ENCODE assay signal across 11 mouse cellular contexts in genomic region chrX:157547082-157547481, GRCm38 (mm10). TPM values are rescaled to one million over a fixed set of nuclear protein-coding genes. Genes with fewer than 3 reads are reported as not detected.
DNase-seq lines count a peak whose midpoint lies in the region; ATAC-seq lines count a peak whose summit lies in the region.
"Had no signal": no experiment of that assay in that cellular context is flagged by ENCODE, and none has a peak within 500 bp of the region (broad histone marks: within the 10 kb centered on the region; RNA-seq: fewer than 3 reads in every experiment).

No protein-coding gene starts in this region.

- no peaks in the 10 kb centered on the region for H3K27me3 ChIP-seq in hindbrain, embryonic 14.5 days (ENCODE audit: control insufficient read depth, insufficient read depth, low read length)
- H3K27me3 ChIP-seq in liver, embryonic 15.5 days, result no peaks in the 10 kb centered on the region
- H3K27me3 ChIP-seq in stomach, embryonic 14.5 days (ENCODE audit: control insufficient read depth, insufficient read depth, low read length), result no peaks in the 10 kb centered on the region

- no peaks in the 10 kb centered on the region for H3K9me3 ChIP-seq in hindbrain, embryonic 14.5 days (ENCODE audit: control insufficient read depth, low read length)
- no peaks in the 10 kb centered on the region for H3K9me3 ChIP-seq in liver, embryonic 15.5 days (replicated peaks)
- H3K9me3 ChIP-seq in stomach, embryonic 14.5 days (ENCODE audit: control insufficient read depth, low read depth, low read length), result no peaks in the 10 kb centered on the region

- no peaks in the 10 kb centered on the region for H3K4me1 ChIP-seq in hindbrain, embryonic 14.5 days (replicated peaks; ENCODE audit: control insufficient read depth, insufficient read depth, low read length)
- H3K4me1 ChIP-seq in liver, embryonic 15.5 days (replicated peaks), result no peaks in the 10 kb centered on the region
- H3K4me1 ChIP-seq in stomach, embryonic 14.5 days (ENCODE audit: control insufficient read depth, insufficient read depth, low read length), result no peaks in the 10 kb centered on the region

- peak; percentile 59 for ATAC-seq in hindbrain, embryonic 14.5 days (ENCODE audit: low FRiP score)
- peak; percentile 34 for ATAC-seq in liver, embryonic 15.5 days (ENCODE audit: insufficient read depth)
- peak; percentile 88 for ATAC-seq in stomach, embryonic 14.5 days (ENCODE audit: insufficient number of reproducible peaks, insufficient read depth, low FRiP score, low read depth)
- ATAC-seq in frontal cortex, adult (ENCODE audit: low TSS enrichment), result no peak

- no peak overlapping the region for H3K4me2 ChIP-seq in hindbrain, embryonic 14.5 days (replicated peaks)
- no peak overlapping the region for H3K4me2 ChIP-seq in liver, embryonic 15.5 days
- no peak overlapping the region for H3K4me2 ChIP-seq in stomach, embryonic 14.5 days (replicated peaks; ENCODE audit: low read depth, low read length)

- peak; percentile 2 to 5 for DNase-seq in heart, postnatal 10 days
- no peak for DNase-seq in heart, adult 9 months (ENCODE audit: low spot score in 2 of 2)
- no peak for DNase-seq in hindbrain, embryonic 14.5 days (ENCODE audit: low spot score)
- no peak for DNase-seq in gastrocnemius, postnatal 36 days
- no peak for DNase-seq in layer of hippocampus, adult 8-10 months (ENCODE audit: low spot score in 2 of 2)
- DNase-seq: B cell, adult 2 months had no signal

- no peak overlapping the region for H3K27ac ChIP-seq in hindbrain, embryonic 14.5 days
- H3K27ac ChIP-seq in liver, embryonic 15.5 days (replicated peaks), result no peak overlapping the region
- no peak overlapping the region for H3K27ac ChIP-seq in stomach, embryonic 14.5 days (ENCODE audit: low read length)

- intact Hi-C loops in heart, postnatal 10 days (cut with DNase I), result loop anchor here (5.0 kb wide), 1 partner anchor 55 kb away; the partner anchor contains the start of gene Sms
- intact Hi-C loops in gastrocnemius, postnatal 36 days (cut with DNase I), result no loop called here

- H3K36me3 ChIP-seq in hindbrain, embryonic 14.5 days (replicated peaks; ENCODE audit: control insufficient read depth, insufficient read depth), result no peaks in the 10 kb centered on the region
- no peaks in the 10 kb centered on the region for H3K36me3 ChIP-seq in liver, embryonic 15.5 days (replicated peaks)
- no peaks in the 10 kb centered on the region for H3K36me3 ChIP-seq in stomach, embryonic 14.5 days (ENCODE audit: control insufficient read depth, insufficient read depth, low read length)

- WGBS in hindbrain, embryonic 14.5 days, result 15% methylated on average over 3 of the region's 3 CpGs
- 39% methylated on average over 3 of the region's 3 CpGs for WGBS in liver, embryonic 15.5 days (ENCODE audit: insufficient replicate concordance)
- 31% methylated on average over 3 of the region's 3 CpGs for WGBS in stomach, embryonic 14.5 days

- H3K9ac ChIP-seq in hindbrain, embryonic 14.5 days, result no peak overlapping the region
- no peak overlapping the region for H3K9ac ChIP-seq in liver, embryonic 15.5 days
- no peak overlapping the region for H3K9ac ChIP-seq in stomach, embryonic 14.5 days (replicated peaks; ENCODE audit: low read depth, low read length)

- no peak overlapping the region for H3K4me3 ChIP-seq in hindbrain, embryonic 14.5 days (replicated peaks; ENCODE audit: low read length)
- H3K4me3 ChIP-seq in liver, embryonic 15.5 days (replicated peaks), result no peak overlapping the region
- H3K4me3 ChIP-seq in stomach, embryonic 14.5 days (ENCODE audit: low read depth, low read length), result no peak overlapping the region

RNA-seq across cellular contexts. Expression of gene Yy2, which starts 21.7 kb away (rescaled TPM):
- 1 to 10 TPM in 1 of 2 experiments, under 1 TPM in 1; 0.20 to 1.0 TPM for total RNA-seq in heart, postnatal 10 days (2021)
- 2.3 and 2.5 TPM in 2 replicates for polyA plus RNA-seq in hindbrain, embryonic 14.5 days (2014; fragmentation: Nextera tagmentation; extraction: Ambion mirVana)
- 0.46 and 0.66 TPM in 2 replicates for polyA plus RNA-seq in liver, embryonic 15.5 days (2015; fragmentation: Nextera tagmentation; extraction: Ambion mirVana)
- 5.4 and 6.5 TPM in 2 replicates for polyA plus RNA-seq in stomach, embryonic 14.5 days (2014; fragmentation: Nextera tagmentation; extraction: Ambion mirVana)
- total RNA-seq in gastrocnemius, postnatal 36 days (2021), result under 1 TPM; 0.46 to 0.99 TPM
- total RNA-seq in layer of hippocampus, adult 8-10 months (2022), result under 1 TPM in 1 of 4 experiments, not detected in 3; 0.80 TPM
- polyA plus RNA-seq: gonadal fat pad, adult 2 months; small intestine, adult 2 months had no signal

RNA-seq across cellular contexts. Expression of gene Mbtps2, which starts 51.4 kb away (rescaled TPM):
- 10 to 100 TPM; 15.9 to 17.2 TPM for total RNA-seq in heart, postnatal 10 days (2021)
- polyA plus RNA-seq in hindbrain, embryonic 14.5 days (2014; fragmentation: Nextera tagmentation; extraction: Ambion mirVana), result 35.7 and 39.3 TPM in 2 replicates
- polyA plus RNA-seq in liver, embryonic 15.5 days (2015; fragmentation: Nextera tagmentation; extraction: Ambion mirVana), result 4.7 and 5.4 TPM in 2 replicates
- polyA plus RNA-seq in stomach, embryonic 14.5 days (2014; fragmentation: Nextera tagmentation; extraction: Ambion mirVana), result 23.5 and 24.3 TPM in 2 replicates
- 10 to 100 TPM; 12.6 to 14.2 TPM for total RNA-seq in gastrocnemius, postnatal 36 days (2021)
- 10 to 100 TPM; 31.0 to 38.8 (median 33.0) TPM for total RNA-seq in layer of hippocampus, adult 8-10 months (2022)

RNA-seq across cellular contexts. Expression of gene Sms, which starts 55.0 kb away (rescaled TPM):
- total RNA-seq in heart, postnatal 10 days (2021), result 10 to 100 TPM; 18.3 to 22.8 TPM
- polyA plus RNA-seq in hindbrain, embryonic 14.5 days (2014; fragmentation: Nextera tagmentation; extraction: Ambion mirVana), result 149 and 164 TPM in 2 replicates
- polyA plus RNA-seq in liver, embryonic 15.5 days (2015; fragmentation: Nextera tagmentation; extraction: Ambion mirVana), result 10.0 and 16.9 TPM in 2 replicates
- 59.1 and 60.4 TPM in 2 replicates for polyA plus RNA-seq in stomach, embryonic 14.5 days (2014; fragmentation: Nextera tagmentation; extraction: Ambion mirVana)
- total RNA-seq in gastrocnemius, postnatal 36 days (2021), result 10 to 100 TPM; 50.7 to 61.0 TPM
- 100 to 1,000 TPM in 1 of 4 experiments, 10 to 100 TPM in 3; 69.7 to 105 (median 90.4) TPM for total RNA-seq in layer of hippocampus, adult 8-10 months (2022)

Comparison
In these comparisons a context has a peak if more than half of its experiments do, and no peak if none do; other contexts are left out.
1. DNase-seq: peak in heart, postnatal 10 days (2 of 2); none in heart, adult 9 months (0 of 2), hindbrain, embryonic 14.5 days (single experiment), gastrocnemius, postnatal 36 days (0 of 2) and layer of hippocampus, adult 8-10 months (0 of 2).